Mouse (Mus musculus): ENCODE measurements around the gene Sycp2l. TPM values are rescaled to one million over a fixed set of nuclear protein-coding genes. Genes with fewer than 3 reads are reported as not detected.
A peak's percentile ranks its signal among the peaks of the same experiment; 100 is the strongest.

Sycp2l gene
- total RNA-seq, 2 experiments from 2014 or later = not detected

- ATAC-seq (ENCODE audit: poor library complexity, severe bottlenecking) = no peak
These were observed 105.7 kb downstream of the Sycp2l start for GRCm38 (mm10) chr13:41219687-41220303.

DNA sequence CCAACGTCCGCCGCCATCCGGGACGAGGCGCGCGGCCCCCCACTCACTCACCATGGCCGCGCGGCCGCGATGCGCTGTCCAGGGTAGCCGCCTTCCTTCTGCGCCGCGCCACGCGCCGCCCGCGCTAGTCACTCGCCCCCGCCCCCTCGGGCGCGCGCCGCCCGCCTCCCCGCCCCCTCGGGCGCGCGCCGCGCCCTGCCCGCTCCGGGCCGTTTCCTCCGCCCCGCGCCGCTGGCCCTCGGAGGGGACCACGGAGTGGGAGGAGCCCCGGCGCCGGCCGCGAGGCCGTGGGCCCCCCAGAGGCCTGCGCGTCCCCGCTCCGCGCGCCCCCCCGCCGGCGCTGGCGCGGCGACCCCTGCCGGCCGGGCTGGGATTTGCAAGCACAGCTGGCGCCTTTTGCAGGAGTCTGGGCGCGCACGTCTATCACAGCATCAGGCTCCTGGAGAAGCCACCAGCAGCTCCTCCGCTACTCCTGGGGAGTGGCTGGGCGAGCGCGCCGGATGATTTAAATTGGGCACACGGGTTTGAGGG lies 106.3 kb downstream of the Sycp2l start, which contains the start of gene Elovl2:
TSS of gene Elovl2 (minus strand) at position 102 of the 531 bp plus-strand sequence.
- peak; percentile 84 for ATAC-seq (ENCODE audit: poor library complexity, severe bottlenecking)

Other genes with a start within 250 kb of the Sycp2l start
- 50.2 and 50.7 TPM in 2 replicates for gene Pak1ip1, start 113.3 kb upstream of the Sycp2l start, total RNA-seq (2015)
- gene Pak1ip1, start 113.3 kb upstream of the Sycp2l start, total RNA-seq (2017) = 73.0 and 80.1 TPM in 2 replicates
- 208 and 221 TPM in 2 replicates for gene Tmem14c, start 98.0 kb upstream of the Sycp2l start, total RNA-seq (2015)
- gene Tmem14c, start 98.0 kb upstream of the Sycp2l start, total RNA-seq (2017) = 112 and 125 TPM in 2 replicates
- 0.23 and 0.27 TPM in 2 replicates for gene Mak, start 34.6 kb upstream of the Sycp2l start, total RNA-seq (2015)
- gene Mak, start 34.6 kb upstream of the Sycp2l start, total RNA-seq (2017) = 0.22 and 0.41 TPM in 2 replicates
- gene Gcm2, start 3.3 kb upstream of the Sycp2l start, total RNA-seq (2015) = not detected in 2 replicates
- gene Gcm2, start 3.3 kb upstream of the Sycp2l start, total RNA-seq (2017) = 0.26 TPM in 1 of 2 replicates, not detected in the other
- gene Elovl2, start 106.1 kb downstream of the Sycp2l start, total RNA-seq (2015) = not detected in 2 replicates
- gene Elovl2, start 106.1 kb downstream of the Sycp2l start, total RNA-seq (2017) = not detected in 2 replicates
- 8.8 and 12.4 TPM in 2 replicates for gene Smim13, start 135.5 kb downstream of the Sycp2l start, total RNA-seq (2015)
- 8.5 and 9.9 TPM in 2 replicates for gene Smim13, start 135.5 kb downstream of the Sycp2l start, total RNA-seq (2017)
- not detected in 2 replicates for gene Gm17364, start 159.7 kb downstream of the Sycp2l start, total RNA-seq (2015)
- not detected in 2 replicates for gene Gm17364, start 159.7 kb downstream of the Sycp2l start, total RNA-seq (2017)